ENCODE assay signal across 23 mouse cellular contexts in the genomic region with DNA sequence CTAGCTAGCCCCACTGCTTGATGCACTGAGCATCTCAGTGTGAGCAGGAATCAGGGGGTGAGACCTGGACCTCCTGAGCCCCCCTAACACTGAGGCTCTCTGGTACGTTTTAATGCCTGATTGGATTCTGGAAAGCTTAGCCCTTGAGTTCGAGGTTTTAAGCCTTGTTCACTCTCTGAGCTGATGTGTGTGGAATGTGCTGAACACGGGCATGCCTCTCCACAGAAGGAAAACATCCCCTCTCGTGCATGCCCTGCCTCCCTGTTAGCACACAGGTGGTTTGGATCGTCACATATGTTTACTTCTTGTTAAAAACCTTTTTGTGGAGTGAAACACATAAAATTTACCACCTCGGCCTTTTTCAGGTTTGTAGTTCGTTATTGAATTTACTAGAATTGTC. TPM values are rescaled to one million over a fixed set of nuclear protein-coding genes. Genes with fewer than 3 reads are reported as not detected.
DNase-seq lines count a peak whose midpoint lies in the region; ATAC-seq and TF ChIP-seq lines count a peak whose summit lies in the region.
"Had no signal": no experiment of that assay in that cellular context is flagged by ENCODE, and none has a peak within 500 bp of the region (broad histone marks: within the 10 kb centered on the region; RNA-seq: fewer than 3 reads in every experiment).

No protein-coding gene starts in this region.

- 46% methylated on average over 7 of the region's 7 CpGs for WGBS in heart, embryonic 13.5 days
- 36% methylated on average over 7 of the region's 7 CpGs for WGBS in kidney, postnatal 0 days
- 44% methylated on average over 7 of the region's 7 CpGs for WGBS in kidney, embryonic 14.5 days
- WGBS in lung, postnatal 0 days = 57% methylated on average over 7 of the region's 7 CpGs

- 0 out of 2 replicates have a peak overlapping the region, but pooled peaks have one; percentile 19 for H3K9ac ChIP-seq in heart, embryonic 13.5 days
- H3K9ac ChIP-seq in kidney, postnatal 0 days (ENCODE audit: low read depth, low read length) = no peak overlapping the region
- H3K9ac ChIP-seq in kidney, embryonic 14.5 days (ENCODE audit: low read depth, low read length) = no peak overlapping the region
- H3K9ac ChIP-seq in lung, postnatal 0 days (replicated peaks; ENCODE audit: low read depth) = no peak overlapping the region
- H3K9ac ChIP-seq: embryonic facial prominence, embryonic 12.5 days; embryonic facial prominence, embryonic 15.5 days; forebrain, postnatal 0 days; heart, embryonic 12.5 days; hindbrain, embryonic 14.5 days had no signal

- TF ChIP-seq EP300 in lung, postnatal 0 days (IDR thresholded peaks at IDR 0.05) = no peak

- H3K36me3 ChIP-seq in heart, embryonic 13.5 days = peaks cover 25% of the 10 kb centered on the region; the same call in 1 of the 2 replicates
- no peaks in the 10 kb centered on the region for H3K36me3 ChIP-seq in kidney, postnatal 0 days (ENCODE audit: insufficient read depth, low read length)
- no peaks in the 10 kb centered on the region for H3K36me3 ChIP-seq in kidney, embryonic 14.5 days (ENCODE audit: control insufficient read depth, insufficient read depth, low read length)
- H3K36me3 ChIP-seq in lung, postnatal 0 days (ENCODE audit: insufficient read depth, low read length) = no peaks in the 10 kb centered on the region
- H3K36me3 ChIP-seq: embryonic facial prominence, embryonic 12.5 days; embryonic facial prominence, embryonic 15.5 days; heart, embryonic 12.5 days had no signal

- H3K4me1 ChIP-seq in heart, embryonic 13.5 days = 0 out of 2 replicates have a peak, but pooled peaks cover 4% of the 10 kb centered on the region
- H3K4me1 ChIP-seq in kidney, postnatal 0 days (replicated peaks; ENCODE audit: insufficient read depth, low read length) = no peaks in the 10 kb centered on the region
- H3K4me1 ChIP-seq in kidney, embryonic 14.5 days (ENCODE audit: control insufficient read depth, insufficient read depth, low read length) = no peaks in the 10 kb centered on the region
- no peaks in the 10 kb centered on the region for H3K4me1 ChIP-seq in lung, postnatal 0 days (ENCODE audit: insufficient read depth, low read depth, low read length)
- H3K4me1 ChIP-seq: embryonic facial prominence, embryonic 12.5 days; embryonic facial prominence, embryonic 15.5 days had no signal

- no peak for ATAC-seq in heart, embryonic 13.5 days (ENCODE audit: extremely low read depth, insufficient number of reproducible peaks, low FRiP score, low TSS enrichment)
- no peak for ATAC-seq in kidney, postnatal 0 days (replicated peaks; ENCODE audit: low FRiP score, low read depth)
- no peak for ATAC-seq in kidney, embryonic 14.5 days (ENCODE audit: low FRiP score, low TSS enrichment)
- peak; percentile 52 for ATAC-seq in lung, postnatal 0 days
- ATAC-seq: forebrain, embryonic 14.5 days; forebrain, postnatal 0 days had no signal

- H3K4me2 ChIP-seq in heart, embryonic 13.5 days = no peak overlapping the region
- no peak overlapping the region for H3K4me2 ChIP-seq in kidney, postnatal 0 days (ENCODE audit: low read length)
- no peak overlapping the region for H3K4me2 ChIP-seq in kidney, embryonic 14.5 days (replicated peaks; ENCODE audit: low read depth, low read length)
- no peak overlapping the region for H3K4me2 ChIP-seq in lung, postnatal 0 days (replicated peaks; ENCODE audit: low read depth, low read length)
- H3K4me2 ChIP-seq: embryonic facial prominence, embryonic 12.5 days; embryonic facial prominence, embryonic 15.5 days; heart, embryonic 12.5 days; hindbrain, embryonic 14.5 days had no signal

- H3K9me3 ChIP-seq in heart, embryonic 13.5 days = no peaks in the 10 kb centered on the region
- no peaks in the 10 kb centered on the region for H3K9me3 ChIP-seq in kidney, postnatal 0 days (replicated peaks; ENCODE audit: low read length)
- no peaks in the 10 kb centered on the region for H3K9me3 ChIP-seq in kidney, embryonic 14.5 days (ENCODE audit: control insufficient read depth, low read length)
- no peaks in the 10 kb centered on the region for H3K9me3 ChIP-seq in lung, postnatal 0 days (ENCODE audit: low read length)
- H3K9me3 ChIP-seq: embryonic facial prominence, embryonic 12.5 days; embryonic facial prominence, embryonic 15.5 days; heart, embryonic 12.5 days had no signal

- no peak for TF ChIP-seq CTCF in kidney, postnatal 0 days (IDR thresholded peaks at IDR 0.05; ENCODE audit: low read depth)
- no peak for TF ChIP-seq CTCF in lung, postnatal 0 days (IDR thresholded peaks at IDR 0.05)

- DNase-seq in heart, adult 11 months = no peak
- DNase-seq in kidney, postnatal 0 days (ENCODE audit: low spot score) = no peak
- DNase-seq in lung, postnatal 0 days (ENCODE audit: low spot score) = peak; percentile 46
- no peak for DNase-seq in lung, postnatal 14 days
- DNase-seq in layer of hippocampus, adult 18-20 months (ENCODE audit: low spot score in 2 of 2) = no peak
- DNase-seq: adrenal gland, postnatal 10 days; adrenal gland, postnatal 36 days; cerebellum, adult 18-20 months; cerebellum, adult 9-10 months; cerebellum, postnatal 25 days; forebrain, postnatal 0 days; gastrocnemius, adult 2 months; gastrocnemius, postnatal 14 days; heart, adult 18-20 months; heart, postnatal 14 days; heart, postnatal 4 days had no signal

- H3K27ac ChIP-seq in heart, embryonic 13.5 days (replicated peaks) = no peak overlapping the region
- H3K27ac ChIP-seq in kidney, postnatal 0 days = peak overlapping the region; percentile 10; the same call in 1 of the 2 replicates
- no peak overlapping the region for H3K27ac ChIP-seq in kidney, embryonic 14.5 days (ENCODE audit: low read depth, low read length)
- H3K27ac ChIP-seq in lung, postnatal 0 days (ENCODE audit: low read length) = no peak overlapping the region
- H3K27ac ChIP-seq: embryonic facial prominence, embryonic 12.5 days; embryonic facial prominence, embryonic 15.5 days; gastrocnemius, adult 2 months; hindbrain, embryonic 14.5 days had no signal

- H3K27me3 ChIP-seq in heart, embryonic 13.5 days (replicated peaks) = no peaks in the 10 kb centered on the region
- H3K27me3 ChIP-seq in kidney, postnatal 0 days (ENCODE audit: insufficient read depth, low read length) = no peaks in the 10 kb centered on the region
- H3K27me3 ChIP-seq in kidney, embryonic 14.5 days (ENCODE audit: control insufficient read depth, insufficient read depth, low read length) = no peaks in the 10 kb centered on the region
- no peaks in the 10 kb centered on the region for H3K27me3 ChIP-seq in lung, postnatal 0 days (replicated peaks; ENCODE audit: insufficient read depth, low read length)
- H3K27me3 ChIP-seq: embryonic facial prominence, embryonic 12.5 days; embryonic facial prominence, embryonic 15.5 days; heart, embryonic 12.5 days had no signal

- H3K4me3 ChIP-seq in heart, embryonic 13.5 days = no peak overlapping the region
- no peak overlapping the region for H3K4me3 ChIP-seq in kidney, postnatal 0 days (replicated peaks; ENCODE audit: low read depth, low read length)
- H3K4me3 ChIP-seq in kidney, embryonic 14.5 days (ENCODE audit: low read length) = no peak overlapping the region
- H3K4me3 ChIP-seq in lung, postnatal 0 days (ENCODE audit: low read depth, low read length) = no peak overlapping the region
- H3K4me3 ChIP-seq: embryonic facial prominence, embryonic 12.5 days; embryonic facial prominence, embryonic 15.5 days; gastrocnemius, adult 2 months; heart, embryonic 12.5 days had no signal

RNA-seq across cellular contexts. Expression of gene Sh3bgrl2, which starts 34.6 kb away (rescaled TPM):
- 15.0 and 18.6 TPM in 2 replicates for polyA plus RNA-seq in heart, embryonic 13.5 days (2015; fragmentation: Nextera tagmentation; extraction: Ambion mirVana)
- polyA plus RNA-seq in kidney, postnatal 0 days (2015; fragmentation: Nextera tagmentation; extraction: Ambion mirVana) = 26.6 and 28.2 TPM in 2 replicates
- 14.9 and 22.7 TPM in 2 replicates for polyA plus RNA-seq in kidney, embryonic 14.5 days (2014; fragmentation: Nextera tagmentation; extraction: Ambion mirVana)
- 17.3 and 18.6 TPM in 2 replicates for polyA plus RNA-seq in lung, postnatal 0 days (2015; fragmentation: Nextera tagmentation; extraction: Ambion mirVana)
- total RNA-seq in layer of hippocampus, adult 18-20 months (2021) = 10 to 100 TPM; 28.9 to 33.1 TPM
